Mouse (Mus musculus): Measurements from ENCODE around the gene Dnah17. TPM values are rescaled to one million over a fixed set of nuclear protein-coding genes. Genes with fewer than 3 reads are reported as not detected.

The Dnah17 gene
- 1.7 and 3.0 TPM in 2 replicates for polyA plus RNA-seq (2012; rRNA removed)

DNA sequence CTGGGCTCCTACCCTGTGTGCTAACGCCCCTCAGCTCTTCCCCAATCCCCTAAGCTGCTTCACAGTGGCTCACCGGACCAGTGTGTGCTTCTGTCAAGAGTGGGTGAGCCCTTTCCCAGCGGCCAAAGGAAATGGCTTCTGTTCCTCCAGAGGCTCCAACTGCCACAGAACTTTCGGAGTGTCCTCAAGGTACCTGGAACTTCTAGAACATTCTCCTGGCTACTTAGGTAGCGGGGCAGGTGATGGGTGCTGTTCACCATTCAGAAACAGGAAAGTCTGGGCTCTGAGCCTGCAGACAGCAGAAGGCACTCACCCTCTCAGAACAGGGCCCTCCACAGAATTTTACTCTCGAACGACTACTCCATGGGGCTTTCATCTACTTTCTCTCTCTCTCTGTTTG lies at the start of gene Dnah17:
Gene Dnah17 (minus strand): TSS at position 101 of the 400 bp plus-strand sequence.

GRCm38 (mm10) chr11:117986126-117987031 lies 144.1 kb downstream of the Dnah17 start, which contains the start of gene Pgs1:
Gene Pgs1 (plus strand): TSS chr11:117986292.

Other genes starting within 250 kb of the Dnah17 start
- gene Socs3, start 160.6 kb downstream of the Dnah17 start, polyA plus RNA-seq (2012; rRNA removed), result 7.3 and 7.5 TPM in 2 replicates
- gene Pgs1, start 144.3 kb downstream of the Dnah17 start, polyA plus RNA-seq (2012; rRNA removed), result 10.9 and 11.3 TPM in 2 replicates
- gene Cyth1, start 118.0 kb upstream of the Dnah17 start, polyA plus RNA-seq (2012; rRNA removed), result 7.2 TPM in 2 replicates
- gene Usp36, start 159.6 kb upstream of the Dnah17 start, polyA plus RNA-seq (2012; rRNA removed), result 3.8 and 5.6 TPM in 2 replicates
- gene Cep295nl, start 211.9 kb upstream of the Dnah17 start, polyA plus RNA-seq (2012; rRNA removed), result 0.02 TPM in 2 replicates
- gene Timp2, start 225.1 kb upstream of the Dnah17 start, polyA plus RNA-seq (2012; rRNA removed), result 7.5 and 8.4 TPM in 2 replicates

Data from liver, embryonic 18 days (tissue).